Comparison of ENCODE assay signal across 8 mouse cellular contexts in the genomic region with DNA sequence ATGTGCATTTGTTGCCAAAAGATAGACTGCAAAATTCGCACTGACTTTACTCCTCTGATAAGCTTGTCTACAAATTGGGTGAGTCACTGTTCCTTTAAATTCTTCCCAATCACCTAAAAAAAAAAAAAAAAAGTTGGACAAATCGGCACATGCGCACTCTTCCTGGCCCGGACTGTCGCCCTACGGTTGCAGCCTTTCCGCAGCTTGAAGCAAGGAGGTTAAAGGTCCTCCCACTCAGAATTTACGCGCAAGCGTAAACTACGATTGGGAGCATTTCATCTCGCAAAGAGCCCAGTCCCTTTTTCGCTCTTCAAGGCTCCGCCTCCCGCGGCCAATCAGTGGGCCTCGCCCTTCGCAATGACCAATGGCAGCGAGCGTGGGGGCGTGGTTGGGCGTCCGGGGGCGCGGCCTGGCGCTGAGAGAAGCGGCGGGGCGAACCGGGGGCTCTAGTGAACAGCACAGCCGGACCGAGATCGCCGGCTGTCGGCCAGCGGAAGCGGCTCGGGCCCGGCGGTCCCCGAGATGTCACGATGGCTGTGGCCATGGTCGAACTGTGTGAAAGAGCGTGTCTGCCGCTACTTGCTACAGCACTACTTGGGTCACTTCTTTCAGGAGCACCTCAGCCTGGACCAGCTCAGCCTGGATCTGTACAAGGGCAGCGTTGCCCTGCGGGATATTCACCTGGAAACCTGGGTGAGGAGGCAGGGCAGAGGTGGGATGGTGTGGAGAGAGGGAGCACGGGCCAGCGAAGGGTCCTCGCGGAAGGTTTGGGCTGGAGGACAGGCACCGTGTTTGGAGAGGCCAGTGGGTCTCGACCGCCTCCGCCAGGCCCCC. TPM values are rescaled to one million over a fixed set of nuclear protein-coding genes. Genes with fewer than 3 reads are reported as not detected.
DNase-seq lines count a peak whose midpoint lies in the region; ATAC-seq lines count a peak whose summit lies in the region.

A gene (plus strand): TSS at position 395 of the 834 bp plus-strand sequence.

- H3K27me3 ChIP-seq in hindbrain, embryonic 11.5 days (ENCODE audit: control insufficient read depth, insufficient read depth, low read length), result no peaks in the 10 kb centered on the region

- peak; percentile 94 for ATAC-seq in hindbrain, embryonic 11.5 days (ENCODE audit: low FRiP score)

- WGBS in hindbrain, embryonic 11.5 days, result under 1% methylated on average over 55 of the region's 55 CpGs

- H3K27ac ChIP-seq in hindbrain, embryonic 11.5 days (ENCODE audit: low read depth, low read length), result peak within 1 kb of the TSS; percentile 0; the same call in 1 of the 2 replicates

- H3K4me3 ChIP-seq in hindbrain, embryonic 11.5 days (ENCODE audit: low read depth, low read length), result peak within 1 kb of the TSS; percentile 67

- peak within 1 kb of the TSS; percentile 88 for H3K9ac ChIP-seq in hindbrain, embryonic 11.5 days (ENCODE audit: low read depth, low read length)

- no peaks in the 10 kb centered on the region for H3K9me3 ChIP-seq in hindbrain, embryonic 11.5 days (ENCODE audit: control insufficient read depth, low read length)

- H3K4me2 ChIP-seq in hindbrain, embryonic 11.5 days (replicated peaks; ENCODE audit: low read depth, low read length), result peak within 1 kb of the TSS; percentile 90

- peak; percentile 99 for DNase-seq in Muller cell, postnatal 12 days (ENCODE audit: inconsistent ontology term)
- peak; percentile 100 for DNase-seq in cerebellum, adult 9-11 months
- peak; percentile 97 to 98 for DNase-seq in frontal cortex, adult 2 months (ENCODE audit: extremely low spot score in 1 of 2, low spot score in 1 of 2)
- peak; percentile 99 for DNase-seq in hindbrain, embryonic 11.5 days (ENCODE audit: low spot score)
- peak; percentile 97 to 98 for DNase-seq in layer of hippocampus, postnatal 10 days (ENCODE audit: low spot score in 2 of 2)
- peak; percentile 100 for DNase-seq in lung, postnatal 10 days
- peak; percentile 98 for DNase-seq in ovary, postnatal 36 days (ENCODE audit: low spot score)
- DNase-seq in thymus, postnatal 25 days, result peak; percentile 98

- no peaks in the 10 kb centered on the region for H3K36me3 ChIP-seq in hindbrain, embryonic 11.5 days (ENCODE audit: control insufficient read depth, insufficient read depth, low read length)

- peaks cover 6% of the 10 kb centered on the region for H3K4me1 ChIP-seq in hindbrain, embryonic 11.5 days (replicated peaks; ENCODE audit: control insufficient read depth, insufficient read depth, low read length)

RNA-seq across cellular contexts. Expression of the gene that starts here (rescaled TPM):
- 29.3 and 31.2 TPM in 2 replicates for polyA plus RNA-seq in frontal cortex, adult 2 months (2012; rRNA removed)
- polyA plus RNA-seq in hindbrain, embryonic 11.5 days (2014; fragmentation: Nextera tagmentation; extraction: Ambion mirVana), result 7.0 and 8.1 TPM in 2 replicates
- total RNA-seq in layer of hippocampus, postnatal 10 days (2021), result 10 to 100 TPM; 31.3 to 31.6 TPM

Comparison
In these comparisons a context has a peak if more than half of its experiments do, and no peak if none do; other contexts are left out.
1. Peak in every context shown above with its lines: DNase-seq, ATAC-seq, H3K4me3 ChIP-seq and H3K27ac ChIP-seq.